Mouse (Mus musculus) liver, embryonic 16.5 days (tissue): Measurements from ENCODE around the gene Slc1a2. TPM values are rescaled to one million over a fixed set of nuclear protein-coding genes. Genes with fewer than 3 reads are reported as not detected.

Experiments used
- ATAC-seq: fragments of 200-750 bp; cut with Nextera tagmentation; 2 replicates; pipeline ENCODE4 v1.8.0; 2017; ENCODE audit warnings: low read depth, mild to moderate bottlenecking, moderate number of reproducible peaks, moderate library complexity
- H3K27ac ChIP-seq: fragments of 300-500 bp; sonication (generic); 2 replicates; pipeline ENCODE4 v1.5.1; 2014; ENCODE audit warnings: mild to moderate bottlenecking, low read length
- H3K27me3 ChIP-seq: fragments of 300-500 bp; sonication (generic); 2 replicates; pipeline ENCODE4 v1.6.1; 2014; ENCODE audit warnings: low read depth, low read length, mixed read lengths; ENCODE audit not compliant: control insufficient read depth, insufficient read depth
- H3K36me3 ChIP-seq: fragments of 300-500 bp; sonication (generic); 2 replicates; pipeline ENCODE4 v1.6.1; 2014; ENCODE audit warnings: mild to moderate bottlenecking; ENCODE audit not compliant: control insufficient read depth, insufficient read depth
- H3K4me1 ChIP-seq: fragments of 300-500 bp; sonication (generic); 2 replicates; pipeline ENCODE4 v1.6.1; 2014; ENCODE audit warnings: low read depth, low read length, mixed read lengths; ENCODE audit not compliant: control insufficient read depth
- H3K4me2 ChIP-seq: fragments of 300-500 bp; sonication (generic); 2 replicates; pipeline ENCODE4 v1.6.1; 2014; ENCODE audit warnings: low read depth, low read length, mixed read lengths
- H3K4me3 ChIP-seq: fragments of 300-500 bp; sonication (generic); 2 replicates; pipeline ENCODE4 v1.5.1; 2014; ENCODE audit warnings: low read depth, mild to moderate bottlenecking, low read length
- H3K9ac ChIP-seq: fragments of 300-500 bp; sonication (generic); 2 replicates; pipeline ENCODE4 v1.6.1; 2014; ENCODE audit warnings: low read depth, low read length
- H3K9me3 ChIP-seq: fragments of 300-500 bp; sonication (generic); replicated peaks from 2 replicates; pipeline ENCODE4 v1.6.1; 2016; ENCODE audit warnings: low read length; ENCODE audit not compliant: control insufficient read depth
- WGBS: fragments of 180-500 bp; shearing (Covaris S2); extraction: QIAGEN DNeasy Blood & Tissue Kit; methylation state at CpG from one replicate; pipeline ENCODE4 v1.1.7; 2014; ENCODE audit not compliant: insufficient replicate concordance; 5-methylcytosine and 5-hydroxymethylcytosine counted together
- polyA plus RNA-seq: library from polyadenylated mRNA; unstranded; fragments of >200 nt; fragmentation: Nextera tagmentation; extraction: Ambion mirVana; gene quantifications from 2 replicates; pipeline ENCODE4 v1.2.1, GENCODE M21; 2015

Gene Slc1a2
- polyA plus RNA-seq, 1 experiment from 2014 or later: 1.5 TPM

DNA sequence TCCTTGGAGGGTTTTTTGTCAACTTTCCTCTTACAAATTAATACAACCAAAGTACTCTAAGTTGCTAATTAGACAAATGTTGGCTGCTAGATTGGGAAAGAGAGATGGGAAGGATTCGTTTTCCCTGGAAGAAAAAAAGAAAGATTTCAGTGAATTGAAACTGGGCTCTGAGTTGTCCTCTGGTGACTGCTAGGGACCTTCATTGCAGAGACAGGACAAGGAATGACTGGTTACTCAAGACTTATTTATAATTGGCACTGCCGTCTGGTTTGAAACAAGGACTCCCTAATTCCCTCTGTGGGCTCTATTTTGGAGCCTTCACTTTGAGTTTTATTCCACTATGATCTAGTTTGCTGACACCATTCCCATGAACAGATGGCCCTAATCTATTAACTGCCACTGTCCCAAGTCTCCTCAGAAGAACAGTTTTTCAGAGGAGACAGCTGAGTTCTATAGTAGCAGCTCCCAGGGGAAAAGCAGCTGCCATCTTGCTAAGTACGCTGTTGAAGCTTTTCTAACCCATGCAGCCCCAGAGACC is 22.9 kb upstream of the Slc1a2 start:
- Histone ChIP-seq H3K9me3 (no peaks in the 10 kb centered on the region), H3K9ac (no peak overlapping the region), H3K27me3 (no peaks in the 10 kb centered on the region), H3K36me3 (no peaks in the 10 kb centered on the region), H3K27ac (no peak overlapping the region), H3K4me3 (no peak overlapping the region), H3K4me2 (no peak overlapping the region), H3K4me1 (no peaks in the 10 kb centered on the region)
- WGBS: 53% methylated on average over 3 of the region's 3 CpGs
- no peak for ATAC-seq

GRCm38 (mm10) chr2:102636116-102636600 is 22.3 kb upstream of the Slc1a2 start:
- WGBS: 73% methylated on average over 7 of the region's 7 CpGs
- no peak overlapping the region for H3K9ac ChIP-seq
- no peak overlapping the region for H3K27ac ChIP-seq
- no peak overlapping the region for H3K4me2 ChIP-seq
- no peaks in the 10 kb centered on the region for H3K4me1 ChIP-seq
- H3K27me3 ChIP-seq: no peaks in the 10 kb centered on the region
- H3K36me3 ChIP-seq: no peaks in the 10 kb centered on the region
- no peak overlapping the region for H3K4me3 ChIP-seq
- H3K9me3 ChIP-seq: no peaks in the 10 kb centered on the region
- ATAC-seq: no peak

GRCm38 (mm10) chr2:102638140-102638539 is 20.3 kb upstream of the Slc1a2 start:
- no peak overlapping the region for H3K27ac ChIP-seq
- 36% methylated on average over 5 of the region's 5 CpGs for WGBS
- no peaks in the 10 kb centered on the region for H3K27me3 ChIP-seq
- H3K36me3 ChIP-seq: no peaks in the 10 kb centered on the region
- H3K4me2 ChIP-seq: no peak overlapping the region
- no peak overlapping the region for H3K4me3 ChIP-seq
- no peak overlapping the region for H3K9ac ChIP-seq
- no peaks in the 10 kb centered on the region for H3K9me3 ChIP-seq
- ATAC-seq: no peak
- H3K4me1 ChIP-seq: no peaks in the 10 kb centered on the region

- Histone ChIP-seq H3K4me1 (no peaks in the 10 kb centered on the region), H3K4me2 (no peak overlapping the region), H3K4me3 (no peak overlapping the region), H3K36me3 (no peaks in the 10 kb centered on the region), H3K27me3 (no peaks in the 10 kb centered on the region), H3K9ac (no peak overlapping the region), H3K9me3 (no peaks in the 10 kb centered on the region), H3K27ac (no peak overlapping the region)
- no peak for ATAC-seq
- 41% methylated on average over 2 of the region's 2 CpGs for WGBS
Observed at GRCm38 (mm10) chr2:102638690-102639089, 19.8 kb upstream of the Slc1a2 start.

DNA sequence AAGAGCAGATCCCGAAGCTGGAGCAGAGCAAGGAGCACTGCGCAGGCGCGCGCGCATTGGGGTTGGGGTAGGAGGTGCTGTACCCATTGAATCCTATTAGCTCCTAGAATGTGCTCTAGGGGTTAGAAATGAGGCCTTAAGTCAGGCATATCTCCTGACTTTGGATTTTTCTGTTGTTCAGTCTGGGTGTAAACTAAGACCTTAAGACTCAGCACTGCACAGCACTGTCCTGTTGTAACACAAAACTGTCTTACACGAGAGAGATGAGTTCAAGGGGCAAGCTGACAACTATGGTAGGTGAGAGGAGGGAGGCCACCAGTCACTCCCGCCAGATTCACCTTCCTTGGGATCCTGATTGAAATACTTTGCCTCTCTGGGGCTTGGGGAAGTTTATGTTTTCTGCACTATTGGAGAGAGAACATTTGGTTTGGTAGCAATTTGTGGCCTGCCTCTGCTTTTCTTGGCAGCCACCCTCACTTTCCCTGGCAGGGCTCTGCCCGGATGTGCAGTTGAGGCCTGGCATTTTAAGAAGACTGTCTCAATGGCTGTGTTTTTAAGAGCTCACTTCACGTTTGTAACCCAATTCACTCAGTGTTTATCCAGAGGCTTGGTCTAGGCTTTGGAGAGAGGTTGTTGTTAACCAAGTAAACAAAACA is 9.5 kb upstream of the Slc1a2 start:
- WGBS: 63% methylated on average over 10 of the region's 10 CpGs
- no peaks in the 10 kb centered on the region for H3K27me3 ChIP-seq
- H3K4me2 ChIP-seq: no peak overlapping the region
- ATAC-seq: no peak
- no peaks in the 10 kb centered on the region for H3K36me3 ChIP-seq
- H3K9me3 ChIP-seq: no peaks in the 10 kb centered on the region
- no peak overlapping the region for H3K9ac ChIP-seq
- H3K27ac ChIP-seq: no peak overlapping the region
- no peak overlapping the region for H3K4me3 ChIP-seq
- no peaks in the 10 kb centered on the region for H3K4me1 ChIP-seq

- no peaks in the 10 kb centered on the region for H3K4me1 ChIP-seq
- 50% methylated on average over 4 of the region's 4 CpGs for WGBS
- H3K36me3 ChIP-seq: no peaks in the 10 kb centered on the region
Observed at GRCm38 (mm10) chr2:102650322-102650721, 8.1 kb upstream of the Slc1a2 start.

GRCm38 (mm10) chr2:102655966-102656725 is 2.3 kb upstream of the Slc1a2 start:
- Histone ChIP-seq H3K27ac (no peak overlapping the region), H3K9me3 (no peaks in the 10 kb centered on the region), H3K36me3 (no peaks in the 10 kb centered on the region), H3K27me3 (peaks cover 34% of the 10 kb centered on the region), H3K4me2 (no peak overlapping the region), H3K4me3 (no peak overlapping the region), H3K9ac (no peak overlapping the region), H3K4me1 (no peaks in the 10 kb centered on the region)
- no peak for ATAC-seq
- 56% methylated on average over 8 of the region's 8 CpGs for WGBS

More at GRCm38 (mm10) chr2:102650322-102650721, 8.1 kb upstream of the Slc1a2 start:
- H3K27me3 ChIP-seq: no peaks in the 10 kb centered on the region
- H3K9me3 ChIP-seq: no peaks in the 10 kb centered on the region
- H3K9ac ChIP-seq: no peak overlapping the region
- no peak overlapping the region for H3K4me3 ChIP-seq
- H3K27ac ChIP-seq: no peak overlapping the region
- ATAC-seq: no peak
- no peak overlapping the region for H3K4me2 ChIP-seq

GRCm38 (mm10) chr2:102657726-102658125 is 733 bp upstream of the Slc1a2 start:
- Histone ChIP-seq H3K4me3 (no peak overlapping the region), H3K9me3 (no peaks in the 10 kb centered on the region), H3K27me3 (peaks cover 44% of the 10 kb centered on the region), H3K27ac (no peak overlapping the region), H3K4me2 (no peak overlapping the region), H3K4me1 (no peaks in the 10 kb centered on the region), H3K36me3 (no peaks in the 10 kb centered on the region), H3K9ac (no peak overlapping the region)
- 25% methylated on average over 7 of the region's 7 CpGs for WGBS
- ATAC-seq: no peak
